13 mouse cellular contexts compared by ENCODE assay signal in genomic region chr19:46977460-46977859, GRCm38 (mm10). TPM values are rescaled to one million over a fixed set of nuclear protein-coding genes. Genes with fewer than 3 reads are reported as not detected.
DNase-seq lines count a peak whose midpoint lies in the region; ATAC-seq and TF ChIP-seq lines count a peak whose summit lies in the region.
"Had no signal": no experiment of that assay in that cellular context is flagged by ENCODE, and none has a peak within 500 bp of the region (broad histone marks: within the 10 kb centered on the region; RNA-seq: fewer than 3 reads in every experiment).

No protein-coding gene starts in this region.

- no peaks in the 10 kb centered on the region for H3K36me3 ChIP-seq in hindbrain, embryonic 11.5 days (ENCODE audit: control insufficient read depth, insufficient read depth, low read length)
- H3K36me3 ChIP-seq in hindbrain, embryonic 14.5 days (replicated peaks; ENCODE audit: control insufficient read depth, insufficient read depth), result no peaks in the 10 kb centered on the region
- no peaks in the 10 kb centered on the region for H3K36me3 ChIP-seq in hindbrain, postnatal 0 days (ENCODE audit: insufficient read depth, low read length)
- H3K36me3 ChIP-seq in liver, embryonic 11.5 days (ENCODE audit: control insufficient read depth, insufficient read depth, low read length), result no peaks in the 10 kb centered on the region

- no peak overlapping the region for H3K4me3 ChIP-seq in hindbrain, embryonic 11.5 days (ENCODE audit: low read depth, low read length)
- H3K4me3 ChIP-seq in hindbrain, embryonic 14.5 days (replicated peaks; ENCODE audit: low read length), result no peak overlapping the region
- H3K4me3 ChIP-seq in hindbrain, postnatal 0 days (ENCODE audit: low read length), result no peak overlapping the region
- H3K4me3 ChIP-seq in liver, embryonic 11.5 days (ENCODE audit: low read depth, low read length), result no peak overlapping the region

- WGBS in hindbrain, embryonic 11.5 days, result 36% methylated on average over 6 of the region's 6 CpGs
- 16% methylated on average over 6 of the region's 6 CpGs for WGBS in hindbrain, embryonic 14.5 days
- 21% methylated on average over 6 of the region's 6 CpGs for WGBS in hindbrain, postnatal 0 days
- 63% methylated on average over 6 of the region's 6 CpGs for WGBS in liver, embryonic 11.5 days

- H3K4me1 ChIP-seq in hindbrain, embryonic 11.5 days (replicated peaks; ENCODE audit: control insufficient read depth, insufficient read depth, low read length), result no peaks in the 10 kb centered on the region
- no peaks in the 10 kb centered on the region for H3K4me1 ChIP-seq in hindbrain, embryonic 14.5 days (replicated peaks; ENCODE audit: control insufficient read depth, insufficient read depth, low read length)
- no peaks in the 10 kb centered on the region for H3K4me1 ChIP-seq in hindbrain, postnatal 0 days (ENCODE audit: insufficient read depth, low read length)
- H3K4me1 ChIP-seq in liver, embryonic 11.5 days (replicated peaks; ENCODE audit: control insufficient read depth, insufficient read depth, low read length), result peaks cover 13% of the 10 kb centered on the region

- H3K27me3 ChIP-seq in hindbrain, embryonic 11.5 days (ENCODE audit: control insufficient read depth, insufficient read depth, low read length), result no peaks in the 10 kb centered on the region
- H3K27me3 ChIP-seq in hindbrain, embryonic 14.5 days (ENCODE audit: control insufficient read depth, insufficient read depth, low read length), result no peaks in the 10 kb centered on the region
- H3K27me3 ChIP-seq in hindbrain, postnatal 0 days (ENCODE audit: insufficient read depth, low read length), result no peaks in the 10 kb centered on the region
- no peaks in the 10 kb centered on the region for H3K27me3 ChIP-seq in liver, embryonic 11.5 days (replicated peaks; ENCODE audit: control insufficient read depth, insufficient read depth, low read length)
- H3K27me3 ChIP-seq: Patski had no signal

- H3K4me2 ChIP-seq in hindbrain, embryonic 11.5 days (replicated peaks; ENCODE audit: low read depth, low read length), result no peak overlapping the region
- H3K4me2 ChIP-seq in hindbrain, embryonic 14.5 days (replicated peaks), result no peak overlapping the region
- H3K4me2 ChIP-seq in hindbrain, postnatal 0 days (ENCODE audit: low read depth, low read length), result no peak overlapping the region
- no peak overlapping the region for H3K4me2 ChIP-seq in liver, embryonic 11.5 days

- H3K27ac ChIP-seq in hindbrain, embryonic 11.5 days (ENCODE audit: low read depth, low read length), result no peak overlapping the region
- H3K27ac ChIP-seq in hindbrain, embryonic 14.5 days, result no peak overlapping the region
- H3K27ac ChIP-seq in hindbrain, postnatal 0 days, result no peak overlapping the region
- no peak overlapping the region for H3K27ac ChIP-seq in liver, embryonic 11.5 days (ENCODE audit: low read depth, low read length)

- DNase-seq in hindbrain, embryonic 11.5 days (ENCODE audit: low spot score), result peak; percentile 54
- DNase-seq in hindbrain, embryonic 14.5 days (ENCODE audit: low spot score), result no peak
- peak; percentile 82 for DNase-seq in Muller cell, postnatal 12 days (ENCODE audit: inconsistent ontology term)
- peak; percentile 47 for DNase-seq in hindbrain, postnatal 0 days (ENCODE audit: low spot score)
- peak; percentile 81 to 91 for DNase-seq in kidney, postnatal 36 days
- no peak for DNase-seq in lung, adult 18-20 months
- no peak for DNase-seq in liver, embryonic 11.5 days (ENCODE audit: low spot score)
- DNase-seq in neural tube, embryonic 10.5 days (ENCODE audit: extremely low spot score, low spot score), result no peak
- DNase-seq: adrenal gland, postnatal 10 days; heart, adult 18-20 months; heart, postnatal 14 days; liver had no signal

- ATAC-seq in hindbrain, embryonic 11.5 days (ENCODE audit: low FRiP score), result no peak
- ATAC-seq in hindbrain, embryonic 14.5 days (ENCODE audit: low FRiP score), result no peak
- no peak for ATAC-seq in hindbrain, postnatal 0 days
- no peak for ATAC-seq in liver, embryonic 11.5 days (replicated peaks; ENCODE audit: low FRiP score)
- ATAC-seq: Patski had no signal

- H3K9me3 ChIP-seq in hindbrain, embryonic 11.5 days (ENCODE audit: control insufficient read depth, low read length), result no peaks in the 10 kb centered on the region
- H3K9me3 ChIP-seq in hindbrain, embryonic 14.5 days (ENCODE audit: control insufficient read depth, low read length), result no peaks in the 10 kb centered on the region
- no peaks in the 10 kb centered on the region for H3K9me3 ChIP-seq in hindbrain, postnatal 0 days (ENCODE audit: low read length)
- H3K9me3 ChIP-seq in liver, embryonic 11.5 days (ENCODE audit: control insufficient read depth, low read length), result no peaks in the 10 kb centered on the region

- no peak overlapping the region for H3K9ac ChIP-seq in hindbrain, embryonic 11.5 days (ENCODE audit: low read depth, low read length)
- no peak overlapping the region for H3K9ac ChIP-seq in hindbrain, embryonic 14.5 days
- H3K9ac ChIP-seq in hindbrain, postnatal 0 days (replicated peaks; ENCODE audit: low read length), result no peak overlapping the region
- H3K9ac ChIP-seq in liver, embryonic 11.5 days (ENCODE audit: low read depth, low read length), result no peak overlapping the region

- TF ChIP-seq CTCF in hindbrain, postnatal 0 days (IDR thresholded peaks at IDR 0.05; ENCODE audit: low read depth), result no peak

RNA-seq across cellular contexts. Expression of gene Ina, which starts 37.0 kb away (rescaled TPM):
- polyA plus RNA-seq in hindbrain, embryonic 11.5 days (2014; fragmentation: Nextera tagmentation; extraction: Ambion mirVana), result 266 and 290 TPM in 2 replicates
- polyA plus RNA-seq in hindbrain, embryonic 14.5 days (2014; fragmentation: Nextera tagmentation; extraction: Ambion mirVana), result 608 and 616 TPM in 2 replicates
- 217 and 280 TPM in 2 replicates for total RNA-seq in hindbrain, postnatal 0 days (2014; rRNA removed)
- 294 and 315 TPM in 2 replicates for polyA plus RNA-seq in hindbrain, postnatal 0 days (2015; fragmentation: Nextera tagmentation; extraction: Ambion mirVana)
- 0.26 and 0.53 TPM in 2 replicates for polyA plus RNA-seq in liver, embryonic 11.5 days (2014; fragmentation: Nextera tagmentation; extraction: Ambion mirVana)
- total RNA-seq: heart, adult 18-20 months; heart, postnatal 14 days had no signal

RNA-seq across cellular contexts. Expression of gene Nt5c2, which starts 37.5 kb away (rescaled TPM):
- polyA plus RNA-seq in hindbrain, embryonic 11.5 days (2014; fragmentation: Nextera tagmentation; extraction: Ambion mirVana), result 81.5 and 90.6 TPM in 2 replicates
- polyA plus RNA-seq in hindbrain, embryonic 14.5 days (2014; fragmentation: Nextera tagmentation; extraction: Ambion mirVana), result 84.9 and 93.8 TPM in 2 replicates
- total RNA-seq in hindbrain, postnatal 0 days (2014; rRNA removed), result 43.4 and 44.2 TPM in 2 replicates
- 79.8 and 80.7 TPM in 2 replicates for polyA plus RNA-seq in hindbrain, postnatal 0 days (2015; fragmentation: Nextera tagmentation; extraction: Ambion mirVana)
- 107 and 110 TPM in 2 replicates for polyA plus RNA-seq in liver, embryonic 11.5 days (2014; fragmentation: Nextera tagmentation; extraction: Ambion mirVana)

Comparison
In these comparisons a context has a peak if more than half of its experiments do, and no peak if none do; other contexts are left out.
1. DNase-seq: peak in hindbrain, embryonic 11.5 days (single experiment), Muller cell, postnatal 12 days (single experiment), hindbrain, postnatal 0 days (single experiment) and kidney, postnatal 36 days (2 of 2); none in hindbrain, embryonic 14.5 days (single experiment), lung, adult 18-20 months (0 of 2), liver, embryonic 11.5 days (single experiment) and neural tube, embryonic 10.5 days (single experiment).
2. RNA of gene Ina, which starts 37.0 kb away (polyA plus RNA-seq): 608 to 616 TPM in hindbrain, embryonic 14.5 days, 294 to 315 TPM in hindbrain, postnatal 0 days and 266 to 290 TPM in hindbrain, embryonic 11.5 days; 0.26 to 0.53 TPM in liver, embryonic 11.5 days; every median in the first group is over 100 times any median in the second.